ENCODE assay signal across 10 mouse cellular contexts in genomic region chr7:4993999-4994788, GRCm38 (mm10). TPM values are rescaled to one million over a fixed set of nuclear protein-coding genes. Genes with fewer than 3 reads are reported as not detected.
DNase-seq lines count a peak whose midpoint lies in the region; ATAC-seq lines count a peak whose summit lies in the region.
"Had no signal": no experiment of that assay in that cellular context is flagged by ENCODE, and none has a peak within 500 bp of the region (broad histone marks: within the 10 kb centered on the region; RNA-seq: fewer than 3 reads in every experiment).

No protein-coding gene starts in this region.

- DNase-seq in liver, embryonic 11.5 days (ENCODE audit: low spot score): no peak
- no peak for DNase-seq in liver
- DNase-seq in embryonic facial prominence, embryonic 11.5 days (ENCODE audit: low spot score): no peak
- DNase-seq in hindbrain, embryonic 10.5 days (ENCODE audit: low spot score): no peak
- DNase-seq in thymus, postnatal 14 days: no peak
- DNase-seq in thymus, postnatal 10 days (ENCODE audit: low spot score in 2 of 2): no peak
- DNase-seq: kidney, adult 8-10 months; lung, adult 18-20 months; right cerebral cortex, postnatal 4 days had no signal

- no peak for ATAC-seq in liver, embryonic 11.5 days (replicated peaks; ENCODE audit: low FRiP score)
- ATAC-seq in embryonic facial prominence, embryonic 11.5 days (replicated peaks; ENCODE audit: insufficient number of reproducible peaks, low FRiP score, low TSS enrichment, low read depth): no peak
- ATAC-seq in midbrain, embryonic 16.5 days: no peak

- no peak overlapping the region for H3K9ac ChIP-seq in liver, embryonic 11.5 days (ENCODE audit: low read depth, low read length)
- peak overlapping the region; percentile 9; the same call in 1 of the 2 replicates for H3K9ac ChIP-seq in embryonic facial prominence, embryonic 11.5 days (replicated peaks; ENCODE audit: low read length)
- H3K9ac ChIP-seq in midbrain, embryonic 16.5 days (ENCODE audit: low read depth, low read length): no peak overlapping the region; the same call in 1 of the 2 replicates

- no peak overlapping the region for H3K4me3 ChIP-seq in liver, embryonic 11.5 days (ENCODE audit: low read depth, low read length)
- H3K4me3 ChIP-seq in embryonic facial prominence, embryonic 11.5 days (ENCODE audit: low read depth, low read length): peak overlapping the region; percentile 8; the same call in 1 of the 2 replicates
- H3K4me3 ChIP-seq in hindbrain, embryonic 10.5 days: peak overlapping the region; percentile 89
- peak overlapping the region; percentile 18 for H3K4me3 ChIP-seq in midbrain, embryonic 16.5 days (ENCODE audit: low read depth, low read length)

- peak overlapping the region; percentile 31 for H3K4me2 ChIP-seq in liver, embryonic 11.5 days
- peak overlapping the region; percentile 21; the same call in 1 of the 2 replicates for H3K4me2 ChIP-seq in embryonic facial prominence, embryonic 11.5 days (ENCODE audit: low read depth, low read length)
- H3K4me2 ChIP-seq in midbrain, embryonic 16.5 days (ENCODE audit: low read length): peak overlapping the region; percentile 91

- H3K9me3 ChIP-seq in liver, embryonic 11.5 days (ENCODE audit: control insufficient read depth, low read length): no peaks in the 10 kb centered on the region
- H3K9me3 ChIP-seq in embryonic facial prominence, embryonic 11.5 days (replicated peaks; ENCODE audit: control insufficient read depth, low read length): no peaks in the 10 kb centered on the region
- peaks cover 33% of the 10 kb centered on the region; the same call in 1 of the 2 replicates for H3K9me3 ChIP-seq in hindbrain, embryonic 10.5 days
- H3K9me3 ChIP-seq in midbrain, embryonic 16.5 days (replicated peaks; ENCODE audit: control insufficient read depth, low read length, poor library complexity, severe bottlenecking): no peaks in the 10 kb centered on the region

- peaks cover 5% of the 10 kb centered on the region; the same call in 1 of the 2 replicates for H3K36me3 ChIP-seq in liver, embryonic 11.5 days (ENCODE audit: control insufficient read depth, insufficient read depth, low read length)
- peaks cover 4% of the 10 kb centered on the region; the same call in 1 of the 2 replicates for H3K36me3 ChIP-seq in embryonic facial prominence, embryonic 11.5 days (replicated peaks; ENCODE audit: control insufficient read depth, insufficient read depth, low read depth, low read length)
- H3K36me3 ChIP-seq in hindbrain, embryonic 10.5 days: peaks cover 42% of the 10 kb centered on the region
- peaks cover 14% of the 10 kb centered on the region for H3K36me3 ChIP-seq in midbrain, embryonic 16.5 days (ENCODE audit: control insufficient read depth, insufficient read depth, low read length)

- H3K4me1 ChIP-seq in liver, embryonic 11.5 days (replicated peaks; ENCODE audit: control insufficient read depth, insufficient read depth, low read length): peaks cover 5% of the 10 kb centered on the region; the same call in 1 of the 2 replicates
- no peaks in the 10 kb centered on the region for H3K4me1 ChIP-seq in embryonic facial prominence, embryonic 11.5 days (ENCODE audit: control insufficient read depth, insufficient read depth, low read length)
- H3K4me1 ChIP-seq in hindbrain, embryonic 10.5 days (replicated peaks): peaks cover 35% of the 10 kb centered on the region
- peaks cover 24% of the 10 kb centered on the region for H3K4me1 ChIP-seq in midbrain, embryonic 16.5 days (ENCODE audit: control insufficient read depth, insufficient read depth, low read length)

- H3K27me3 ChIP-seq in liver, embryonic 11.5 days (replicated peaks; ENCODE audit: control insufficient read depth, insufficient read depth, low read length): peaks cover 46% of the 10 kb centered on the region
- H3K27me3 ChIP-seq in embryonic facial prominence, embryonic 11.5 days (ENCODE audit: control insufficient read depth, insufficient read depth, low read length): peaks cover 21% of the 10 kb centered on the region
- peaks cover 35% of the 10 kb centered on the region for H3K27me3 ChIP-seq in hindbrain, embryonic 10.5 days (ENCODE audit: insufficient read depth, poor library complexity, severe bottlenecking)
- H3K27me3 ChIP-seq in midbrain, embryonic 16.5 days (ENCODE audit: control insufficient read depth, insufficient read depth, low read depth, low read length): no peaks in the 10 kb centered on the region

- H3K27ac ChIP-seq in liver, embryonic 11.5 days (ENCODE audit: low read depth, low read length): no peak overlapping the region
- no peak overlapping the region for H3K27ac ChIP-seq in embryonic facial prominence, embryonic 11.5 days (replicated peaks; ENCODE audit: low read depth, low read length)
- 0 out of 2 replicates have a peak overlapping the region, but pooled peaks have one; percentile 9 for H3K27ac ChIP-seq in hindbrain, embryonic 10.5 days
- no peak overlapping the region for H3K27ac ChIP-seq in midbrain, embryonic 16.5 days (ENCODE audit: low read length)

- WGBS in liver, embryonic 11.5 days: 40% methylated on average over 59 of the region's 59 CpGs
- 44% methylated on average over 56 of the region's 59 CpGs for WGBS in embryonic facial prominence, embryonic 11.5 days
- WGBS in hindbrain, embryonic 10.5 days: 45% methylated on average over 59 of the region's 59 CpGs
- 52% methylated on average over 59 of the region's 59 CpGs for WGBS in midbrain, embryonic 16.5 days

RNA-seq across cellular contexts. Expression of gene Zfp579, which starts 1.8 kb away (rescaled TPM):
- polyA plus RNA-seq in liver, embryonic 11.5 days (2014; fragmentation: Nextera tagmentation; extraction: Ambion mirVana): 13.7 and 16.8 TPM in 2 replicates
- 25.3 and 28.4 TPM in 2 replicates for polyA plus RNA-seq in embryonic facial prominence, embryonic 11.5 days (2014; fragmentation: Nextera tagmentation; extraction: Ambion mirVana)
- polyA plus RNA-seq in hindbrain, embryonic 10.5 days (2016; fragmentation: Nextera tagmentation; extraction: Ambion mirVana): 31.8 and 43.1 TPM in 2 replicates
- polyA plus RNA-seq in midbrain, embryonic 16.5 days (2015; fragmentation: Nextera tagmentation; extraction: Ambion mirVana): 56.3 and 69.2 TPM in 2 replicates

RNA-seq across cellular contexts. Expression of gene Zfp524, which starts 20.0 kb away (rescaled TPM):
- 13.9 and 14.0 TPM in 2 replicates for polyA plus RNA-seq in liver, embryonic 11.5 days (2014; fragmentation: Nextera tagmentation; extraction: Ambion mirVana)
- polyA plus RNA-seq in embryonic facial prominence, embryonic 11.5 days (2014; fragmentation: Nextera tagmentation; extraction: Ambion mirVana): 7.5 and 9.4 TPM in 2 replicates
- polyA plus RNA-seq in hindbrain, embryonic 10.5 days (2016; fragmentation: Nextera tagmentation; extraction: Ambion mirVana): 9.7 and 9.9 TPM in 2 replicates
- 6.7 and 7.9 TPM in 2 replicates for polyA plus RNA-seq in midbrain, embryonic 16.5 days (2015; fragmentation: Nextera tagmentation; extraction: Ambion mirVana)

RNA-seq across cellular contexts. Expression of gene Fiz1, which starts 20.3 kb away (rescaled TPM):
- polyA plus RNA-seq in liver, embryonic 11.5 days (2014; fragmentation: Nextera tagmentation; extraction: Ambion mirVana): 37.1 and 40.8 TPM in 2 replicates
- 42.5 and 43.0 TPM in 2 replicates for polyA plus RNA-seq in embryonic facial prominence, embryonic 11.5 days (2014; fragmentation: Nextera tagmentation; extraction: Ambion mirVana)
- polyA plus RNA-seq in hindbrain, embryonic 10.5 days (2016; fragmentation: Nextera tagmentation; extraction: Ambion mirVana): 55.2 and 65.1 TPM in 2 replicates
- 30.7 and 35.5 TPM in 2 replicates for polyA plus RNA-seq in midbrain, embryonic 16.5 days (2015; fragmentation: Nextera tagmentation; extraction: Ambion mirVana)

RNA-seq across cellular contexts. Expression of gene Gm44973, which starts 21.1 kb away (rescaled TPM):
- 1.8 and 3.3 TPM in 2 replicates for polyA plus RNA-seq in liver, embryonic 11.5 days (2014; fragmentation: Nextera tagmentation; extraction: Ambion mirVana)
- 0.59 TPM in 1 of 2 replicates, not detected in the other for polyA plus RNA-seq in embryonic facial prominence, embryonic 11.5 days (2014; fragmentation: Nextera tagmentation; extraction: Ambion mirVana)
- 0.46 TPM in 1 of 2 replicates, not detected in the other for polyA plus RNA-seq in hindbrain, embryonic 10.5 days (2016; fragmentation: Nextera tagmentation; extraction: Ambion mirVana)
- 0.41 and 1.0 TPM in 2 replicates for polyA plus RNA-seq in midbrain, embryonic 16.5 days (2015; fragmentation: Nextera tagmentation; extraction: Ambion mirVana)

RNA-seq across cellular contexts. Expression of gene Sbk3, which starts 23.2 kb away (rescaled TPM):
- polyA plus RNA-seq in liver, embryonic 11.5 days (2014; fragmentation: Nextera tagmentation; extraction: Ambion mirVana): not detected in 2 replicates
- 0.06 TPM in 1 of 2 replicates, not detected in the other for polyA plus RNA-seq in embryonic facial prominence, embryonic 11.5 days (2014; fragmentation: Nextera tagmentation; extraction: Ambion mirVana)
- 0.10 TPM in 1 of 2 replicates, not detected in the other for polyA plus RNA-seq in hindbrain, embryonic 10.5 days (2016; fragmentation: Nextera tagmentation; extraction: Ambion mirVana)
- polyA plus RNA-seq in midbrain, embryonic 16.5 days (2015; fragmentation: Nextera tagmentation; extraction: Ambion mirVana): 0.60 and 0.93 TPM in 2 replicates

Comparison
In these comparisons a context has a peak if more than half of its experiments do, and no peak if none do; other contexts are left out.
1. H3K4me2 ChIP-seq: peak in every context shown above with its lines; median percentile 91 in midbrain, embryonic 16.5 days; 31 in liver, embryonic 11.5 days; 21 in embryonic facial prominence, embryonic 11.5 days.